Mouse (Mus musculus) lung, adult 10 weeks (tissue): ENCODE measurements around the gene Ranbp1. TPM values are rescaled to one million over a fixed set of nuclear protein-coding genes. Genes with fewer than 3 reads are reported as not detected.

ENCODE experiments used
- polyA plus RNA-seq: library from polyadenylated mRNA; stranded (reverse); fragments of 350-450 nt; fragmentation: Illumina TruSeq; extraction: RNeasy Lipid Tissue Mini Kit (QIAGEN cat#74804); gene quantifications from one replicate; pipeline ENCODE4 v1.2.3, GENCODE M21; 2014; ENCODE audit warnings: low read depth, low replicate concordance; ENCODE audit not compliant: insufficient read depth

Gene Ranbp1
- polyA plus RNA-seq = 70.7 TPM

GRCm38 (mm10) chr16:18248433-18249363 lies at the start of gene Ranbp1, which contains the start of gene Trmt2a:
TSS of gene Ranbp1 (minus strand) at chr16:18248732.
TSS of gene Trmt2a (plus strand) at chr16:18248679.

GRCm38 (mm10) chr16:18289067-18289588 lies 40.6 kb upstream of the Ranbp1 start, which contains the start of gene Dgcr8:
TSS of gene Dgcr8 (minus strand) at chr16:18289246.

GRCm38 (mm10) chr16:18258221-18258620 lies 9.7 kb upstream of the Ranbp1 start, which contains the start of gene Gm49776:
TSS of gene Gm49776 (minus strand) at chr16:18258321.

GRCm38 (mm10) chr16:18234671-18235388 lies 13.7 kb downstream of the Ranbp1 start, which contains the start of gene Zdhhc8:
TSS of gene Zdhhc8 (minus strand) at chr16:18235136.

GRCm38 (mm10) chr16:18217579-18217978 lies 31.0 kb downstream of the Ranbp1 start, which contains the start of gene Ccdc188:
TSS of gene Ccdc188 (plus strand) at chr16:18217879.

Other genes with a start within 250 kb of the Ranbp1 start
- gene Dgcr6, start 195.9 kb downstream of the Ranbp1 start, polyA plus RNA-seq = 61.9 TPM
- 12.3 TPM for gene Prodh, start 158.5 kb downstream of the Ranbp1 start, polyA plus RNA-seq
- 0.23 TPM for gene Rtn4r, start 121.1 kb downstream of the Ranbp1 start, polyA plus RNA-seq
- not detected for gene Ccdc188, start 30.9 kb downstream of the Ranbp1 start, polyA plus RNA-seq
- gene Zdhhc8, start 13.6 kb downstream of the Ranbp1 start, polyA plus RNA-seq = 11.5 TPM
- 42.5 TPM for gene Trmt2a, start 53 bp downstream of the Ranbp1 start, polyA plus RNA-seq
- not detected for gene Gm49776, start 9.6 kb upstream of the Ranbp1 start, polyA plus RNA-seq
- gene Dgcr8, start 40.5 kb upstream of the Ranbp1 start, polyA plus RNA-seq = 11.6 TPM
- 25.2 TPM for gene Tango2, start 99.4 kb upstream of the Ranbp1 start, polyA plus RNA-seq
- 18.9 TPM for gene Arvcf, start 99.5 kb upstream of the Ranbp1 start, polyA plus RNA-seq
- 13.1 TPM for gene Txnrd2, start 177.7 kb upstream of the Ranbp1 start, polyA plus RNA-seq
- 79.8 TPM for gene Comt, start 178.1 kb upstream of the Ranbp1 start, polyA plus RNA-seq
- 3.4 TPM for gene Gnb1l, start 250.0 kb upstream of the Ranbp1 start, polyA plus RNA-seq